Mouse (Mus musculus): Measurements from ENCODE around the gene Brd4.

- TF ChIP-seq POLR2A (IDR thresholded peaks at IDR 0.05; ENCODE audit: control insufficient read depth, low read depth, low read length) (no peak), CTCF (IDR thresholded peaks at IDR 0.05; ENCODE audit: control insufficient read depth, insufficient read depth, insufficient replicate concordance, low read depth, low read length) (no peak)
Measured at GRCm38 (mm10) chr17:32197156-32197555, 87.4 kb downstream of the Brd4 start.

Data from testis, adult 2 months (tissue).